Mouse (Mus musculus) liver, adult 2 months (tissue): ENCODE results near the gene Ddx4. TPM values are rescaled to one million over a fixed set of nuclear protein-coding genes. Genes with fewer than 3 reads are reported as not detected.

Experiments
- DNase-seq: peaks from one replicate; pipeline ENCODE4 v3.0.0-alpha.2; 2011; ENCODE audit warnings: low read depth, low spot score; ENCODE audit errors: extremely low read depth
- H3K27ac ChIP-seq: fragments of 200-500 bp; replicated peaks from 2 replicates; pipeline ENCODE4 v1.5.1; 2012; ENCODE audit warnings: low read depth, mild to moderate bottlenecking, control low read depth, inconsistent platforms, low read length; ENCODE audit not compliant: insufficient read depth
- H3K27me3 ChIP-seq: fragments of 200-500 bp; 2 replicates; pipeline ENCODE4 v1.6.1; 2012; ENCODE audit warnings: mild to moderate bottlenecking, moderate library complexity, low read length, inconsistent platforms; ENCODE audit not compliant: control insufficient read depth, insufficient read depth
- H3K36me3 ChIP-seq: fragments of 200-500 bp; 2 replicates; pipeline ENCODE4 v1.6.1; 2012; ENCODE audit warnings: low read length, inconsistent platforms; ENCODE audit not compliant: control insufficient read depth, insufficient read depth
- H3K4me1 ChIP-seq: fragments of 200-500 bp; 2 replicates; pipeline ENCODE4 v1.6.1; 2011; ENCODE audit warnings: low read length; ENCODE audit not compliant: control insufficient read depth, insufficient read depth
- H3K4me3 ChIP-seq: fragments of 200-500 bp; 2 replicates; pipeline ENCODE4 v1.5.1; 2011; ENCODE audit warnings: low read depth, mild to moderate bottlenecking, control low read depth, low read length, moderate library complexity; ENCODE audit not compliant: insufficient read depth
- H3K79me2 ChIP-seq: fragments of 200-500 bp; 2 replicates; pipeline ENCODE4 v1.6.1; 2012; ENCODE audit warnings: inconsistent platforms, mild to moderate bottlenecking, low read length, moderate library complexity; ENCODE audit not compliant: control insufficient read depth, insufficient read depth
- H3K9ac ChIP-seq: fragments of 200-500 bp; 2 replicates; pipeline ENCODE4 v1.6.1; 2012; ENCODE audit warnings: low read depth, mild to moderate bottlenecking, control low read depth, inconsistent platforms, low read length
- CTCF ChIP-seq: fragments of 200-500 bp; IDR thresholded peaks from 2 replicates; pipeline ENCODE4 v1.5.1; 2011; ENCODE audit warnings: low read depth, low read length, control low read depth
- POLR2A ChIP-seq: fragments of 200-500 bp; IDR thresholded peaks from 2 replicates; pipeline ENCODE4 v1.6.1; 2011; ENCODE audit warnings: low read length, control low read depth; ENCODE audit not compliant: insufficient read depth; ENCODE audit errors: extremely low read depth
- WGBS: fragments of 180-500 bp; shearing (Covaris S2); methylation state at CpG from one replicate; pipeline ENCODE4 v1.1.7; 2018; 5-methylcytosine and 5-hydroxymethylcytosine counted together
- polyA plus RNA-seq: library from polyadenylated mRNA; depleted of rRNA; stranded (reverse); fragments of >200 nt; gene quantifications from 2 replicates; pipeline ENCODE4 v1.2.3, GENCODE M21; 2012
- total RNA-seq: library from RNA; depleted of rRNA; stranded (reverse); fragments of >200 nt; gene quantifications from 2 replicates; pipeline ENCODE4 v1.2.3, GENCODE M21; 2014

Gene Ddx4
- total and polyA plus RNA-seq, 2 experiments, result not detected

DNA sequence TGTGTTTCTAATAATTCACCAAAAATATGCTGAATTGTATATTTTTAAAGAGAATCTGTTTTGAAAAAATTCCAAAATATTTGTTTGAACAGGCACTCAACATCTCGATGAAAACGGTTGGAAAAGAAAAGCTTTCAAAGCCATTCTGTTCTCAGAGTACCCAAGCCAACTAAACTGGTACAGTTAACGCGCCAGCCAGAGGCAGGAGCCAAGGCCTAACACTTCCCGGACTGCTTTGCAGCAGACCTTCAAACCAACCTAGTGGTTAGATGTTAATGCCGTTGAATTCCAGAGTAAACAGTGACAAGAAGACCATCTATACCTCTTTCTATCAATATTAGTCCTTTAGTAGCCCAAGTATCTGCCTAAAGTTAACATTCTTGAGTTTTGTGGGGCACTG is 31.7 kb upstream of the Ddx4 start:
- DNase-seq, result no peak
- TF ChIP-seq CTCF, result no peak
- TF ChIP-seq POLR2A, result no peak
- Histone ChIP-seq H3K27ac (no peak overlapping the region), H3K9ac (no peak overlapping the region), H3K4me1 (no peaks in the 10 kb centered on the region; the same call in 1 of the 2 replicates), H3K36me3 (peaks cover 4% of the 10 kb centered on the region; the same call in 1 of the 2 replicates), H3K79me2 (no peaks in the 10 kb centered on the region), H3K27me3 (no peaks in the 10 kb centered on the region), H3K4me3 (no peak overlapping the region)
- 74% methylated on average over 6 of the region's 6 CpGs for WGBS

DNA sequence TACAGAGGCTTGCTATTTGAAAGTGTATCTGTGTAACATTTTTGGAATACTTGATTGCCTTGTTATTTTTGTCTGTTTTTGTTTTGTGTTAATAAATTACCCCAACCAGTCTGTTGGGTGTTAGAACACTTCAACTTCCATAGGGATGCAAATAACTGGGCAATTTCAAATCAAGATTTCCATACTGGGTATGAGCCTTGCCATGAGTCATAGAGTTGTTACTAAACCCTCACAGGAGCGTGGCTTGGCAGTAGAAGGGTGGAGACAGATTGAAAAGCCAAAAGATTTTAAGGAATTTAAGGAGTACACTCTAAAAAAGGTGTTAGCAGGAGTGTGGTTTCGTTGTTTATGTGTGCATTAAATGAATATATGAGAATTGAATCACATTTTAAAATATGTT is 31.0 kb upstream of the Ddx4 start:
- peaks cover 4% of the 10 kb centered on the region; the same call in 1 of the 2 replicates for H3K36me3 ChIP-seq
- no peak for DNase-seq
- H3K27ac ChIP-seq, result no peak overlapping the region
- no peaks in the 10 kb centered on the region for H3K79me2 ChIP-seq
- H3K27me3 ChIP-seq, result no peaks in the 10 kb centered on the region
- WGBS, result 94% methylated on average over 2 of the region's 2 CpGs
- no peaks in the 10 kb centered on the region; the same call in 1 of the 2 replicates for H3K4me1 ChIP-seq
- H3K4me3 ChIP-seq, result no peak overlapping the region
- TF ChIP-seq CTCF, result no peak
- no peak for TF ChIP-seq POLR2A
- no peak overlapping the region for H3K9ac ChIP-seq

DNA sequence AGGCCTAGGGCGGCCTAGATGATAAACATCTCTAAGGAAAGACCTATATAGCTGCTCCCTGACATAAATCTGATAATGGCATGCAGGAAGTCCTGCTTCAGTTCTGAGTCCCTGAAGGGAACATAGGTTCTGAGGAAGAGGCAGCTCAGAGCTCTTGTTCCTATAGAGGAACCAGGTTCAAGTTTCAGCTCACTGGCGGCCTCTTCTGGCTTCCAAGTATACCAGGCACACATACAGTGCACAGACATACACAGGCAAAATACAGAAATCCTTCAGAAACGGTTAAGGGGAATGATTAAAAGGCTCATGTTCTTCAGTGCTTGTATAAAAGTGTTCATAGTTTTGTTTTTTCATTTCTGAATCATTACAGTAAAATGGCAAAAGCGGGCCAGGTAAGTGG is 25.9 kb upstream of the Ddx4 start:
- WGBS, result 95% methylated on average over 4 of the region's 4 CpGs
- no peak for DNase-seq
- no peak overlapping the region for H3K9ac ChIP-seq
- TF ChIP-seq POLR2A (no peak), CTCF (no peak)
- H3K4me1 ChIP-seq, result no peaks in the 10 kb centered on the region; the same call in 1 of the 2 replicates
- no peak overlapping the region for H3K4me3 ChIP-seq
- no peaks in the 10 kb centered on the region for H3K27me3 ChIP-seq
- H3K36me3 ChIP-seq, result no peaks in the 10 kb centered on the region
- no peak overlapping the region for H3K27ac ChIP-seq
- no peaks in the 10 kb centered on the region for H3K79me2 ChIP-seq

DNA sequence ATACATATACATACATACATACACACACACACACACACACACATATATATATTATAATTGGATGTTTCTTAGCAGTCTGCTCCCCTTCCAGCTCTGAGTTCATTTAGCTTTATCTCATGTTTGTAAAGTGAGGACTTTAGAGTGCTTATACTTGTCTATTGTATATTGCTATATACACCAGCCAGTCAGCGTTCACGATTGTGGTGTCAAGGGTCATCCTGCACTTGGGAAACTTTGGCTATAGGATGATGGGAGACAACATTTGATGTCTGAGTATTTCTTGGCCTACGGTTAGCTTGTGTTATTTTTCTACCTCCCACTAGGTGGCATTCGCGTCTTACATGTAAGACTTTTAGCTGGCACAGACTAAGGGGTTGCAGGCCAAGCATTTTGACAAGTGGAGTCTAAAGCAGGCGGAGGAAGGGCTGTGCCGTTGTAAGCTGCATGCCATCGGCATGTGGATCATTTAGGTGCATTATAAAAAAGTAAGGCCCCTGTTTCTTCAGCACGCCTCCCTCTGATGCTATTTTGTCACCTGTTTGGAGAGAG is 21.7 kb upstream of the Ddx4 start:
- H3K79me2 ChIP-seq, result no peaks in the 10 kb centered on the region
- no peak overlapping the region for H3K27ac ChIP-seq
- TF ChIP-seq CTCF (peak; percentile 57), POLR2A (no peak)
- no peaks in the 10 kb centered on the region for H3K4me1 ChIP-seq
- 10% methylated on average over 9 of the region's 9 CpGs for WGBS
- H3K36me3 ChIP-seq, result peaks cover 2% of the 10 kb centered on the region; the same call in 1 of the 2 replicates
- no peak overlapping the region for H3K4me3 ChIP-seq
- H3K9ac ChIP-seq, result no peak overlapping the region
- no peaks in the 10 kb centered on the region for H3K27me3 ChIP-seq
- DNase-seq, result peak; percentile 82

DNA sequence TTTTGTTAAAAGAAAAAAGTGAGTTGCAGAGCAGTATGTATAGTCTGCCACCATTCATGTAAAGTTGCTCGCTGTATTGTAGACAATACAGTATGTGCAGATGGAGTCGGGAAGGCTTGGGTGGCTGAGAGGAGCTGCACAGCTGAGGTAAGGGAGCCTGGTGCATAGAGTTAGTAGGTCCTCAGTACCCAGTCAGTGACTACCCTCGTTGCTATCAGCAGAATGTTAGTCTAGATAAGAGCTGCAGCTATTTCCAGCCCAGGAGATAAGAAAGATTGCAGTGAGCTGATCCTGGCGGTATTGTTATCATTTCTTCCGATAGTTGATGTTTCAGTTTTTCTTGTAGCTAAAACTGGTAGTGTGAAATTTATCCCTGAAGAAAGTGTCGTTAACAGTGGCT is 20.5 kb upstream of the Ddx4 start:
- WGBS, result 60% methylated on average over 6 of the region's 6 CpGs
- Histone ChIP-seq H3K4me3 (no peak overlapping the region), H3K36me3 (peaks cover 2% of the 10 kb centered on the region; the same call in 1 of the 2 replicates), H3K27ac (no peak overlapping the region), H3K79me2 (no peaks in the 10 kb centered on the region), H3K9ac (no peak overlapping the region), H3K4me1 (no peaks in the 10 kb centered on the region), H3K27me3 (no peaks in the 10 kb centered on the region)
- DNase-seq, result no peak
- TF ChIP-seq CTCF (no peak), POLR2A (no peak)

DNA sequence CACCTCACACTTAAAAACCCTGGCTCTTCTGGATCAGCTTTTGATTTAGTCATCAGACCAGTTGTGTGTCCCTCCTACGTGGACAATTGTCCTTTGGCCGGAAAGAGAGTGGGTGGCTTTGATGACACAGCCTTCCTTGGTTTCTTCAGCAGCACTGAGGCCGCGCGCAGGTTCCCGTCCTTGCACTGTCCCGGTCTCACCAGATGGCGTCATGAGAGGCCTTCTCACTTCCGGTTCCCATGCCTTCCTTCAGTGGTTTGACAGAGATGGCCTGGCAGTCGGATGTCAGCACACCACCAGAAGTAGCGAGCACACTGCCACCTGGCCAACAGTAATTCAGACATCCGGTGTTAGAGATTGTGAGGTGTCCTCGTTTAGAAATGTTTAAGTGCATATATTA is 19.4 kb upstream of the Ddx4 start:
- WGBS, result 68% methylated on average over 13 of the region's 13 CpGs
- TF ChIP-seq POLR2A (no peak), CTCF (no peak)

More for the DNA sequence above, 19.4 kb upstream of the Ddx4 start:
- no peaks in the 10 kb centered on the region for H3K4me1 ChIP-seq
- no peak for DNase-seq
- H3K9ac ChIP-seq, result no peak overlapping the region
- H3K27ac ChIP-seq, result no peak overlapping the region
- no peaks in the 10 kb centered on the region for H3K27me3 ChIP-seq
- peaks cover 2% of the 10 kb centered on the region; the same call in 1 of the 2 replicates for H3K36me3 ChIP-seq
- H3K4me3 ChIP-seq, result no peak overlapping the region
- H3K79me2 ChIP-seq, result no peaks in the 10 kb centered on the region
